Mouse (Mus musculus): ENCODE measurements at regions not wholly inside any gene's neighbourhood (a gene's known extent, or its start where the extent isn't known, plus 50 kb on each side); places are given as distances from the start of the nearest gene placed in this dataset.

GRCm38 (mm10) chr3:128126664-128127063, 230.5 kb upstream of the Fam241a start:
- Histone ChIP-seq H3K4me3 (no peak overlapping the region), H3K27me3 (ENCODE audit: poor library complexity, severe bottlenecking) (no peaks in the 10 kb centered on the region), H3K4me1 (peaks cover 9% of the 10 kb centered on the region; the same call in 1 of the 2 replicates), H3K9me3 (no peaks in the 10 kb centered on the region), H3K27ac (no peak overlapping the region), H3K36me3 (replicated peaks) (no peaks in the 10 kb centered on the region)
- DNase-seq (ENCODE audit: extremely low spot score, low spot score): no peak
- WGBS: 67% methylated on average over 3 of the region's 3 CpGs

GRCm38 (mm10) chr3:128122111-128122510, 226.0 kb upstream of the Fam241a start:
- H3K27me3 ChIP-seq (ENCODE audit: poor library complexity, severe bottlenecking): no peaks in the 10 kb centered on the region
- 79% methylated on average over 6 of the region's 6 CpGs for WGBS
- DNase-seq (ENCODE audit: extremely low spot score, low spot score): no peak
- H3K36me3 ChIP-seq (replicated peaks): no peaks in the 10 kb centered on the region
- peaks cover 15% of the 10 kb centered on the region; the same call in 1 of the 2 replicates for H3K4me1 ChIP-seq
- no peak overlapping the region for H3K4me3 ChIP-seq
- H3K27ac ChIP-seq: no peak overlapping the region; the same call in 1 of the 2 replicates
- no peaks in the 10 kb centered on the region for H3K9me3 ChIP-seq

- WGBS: 81% methylated on average over 6 of the region's 6 CpGs
- peaks cover 15% of the 10 kb centered on the region; the same call in 1 of the 2 replicates for H3K4me1 ChIP-seq
- H3K4me3 ChIP-seq: no peak overlapping the region
- H3K9me3 ChIP-seq: no peaks in the 10 kb centered on the region
- H3K36me3 ChIP-seq (replicated peaks): no peaks in the 10 kb centered on the region
- no peaks in the 10 kb centered on the region for H3K27me3 ChIP-seq (ENCODE audit: poor library complexity, severe bottlenecking)
- H3K27ac ChIP-seq: no peak overlapping the region
- DNase-seq (ENCODE audit: extremely low spot score, low spot score): no peak
These were observed 224.7 kb upstream of the Fam241a start for GRCm38 (mm10) chr3:128120647-128121440.

GRCm38 (mm10) chr3:128113209-128113608, 217.1 kb upstream of the Fam241a start:
- 59% methylated on average over 3 of the region's 3 CpGs for WGBS
- no peak overlapping the region for H3K4me3 ChIP-seq
- H3K4me1 ChIP-seq: peaks cover 11% of the 10 kb centered on the region
- no peaks in the 10 kb centered on the region for H3K27me3 ChIP-seq (ENCODE audit: poor library complexity, severe bottlenecking)
- no peak overlapping the region for H3K27ac ChIP-seq
- DNase-seq (ENCODE audit: extremely low spot score, low spot score): no peak
- no peaks in the 10 kb centered on the region for H3K9me3 ChIP-seq
- H3K36me3 ChIP-seq (replicated peaks): no peaks in the 10 kb centered on the region

GRCm38 (mm10) chr3:128110406-128110805, 214.3 kb upstream of the Fam241a start:
- Histone ChIP-seq H3K27ac (no peak overlapping the region), H3K4me3 (no peak overlapping the region), H3K36me3 (replicated peaks) (no peaks in the 10 kb centered on the region), H3K4me1 (peaks cover 11% of the 10 kb centered on the region), H3K9me3 (no peaks in the 10 kb centered on the region), H3K27me3 (ENCODE audit: poor library complexity, severe bottlenecking) (no peaks in the 10 kb centered on the region)
- WGBS: 82% methylated on average over 2 of the region's 2 CpGs
- DNase-seq (ENCODE audit: extremely low spot score, low spot score): no peak

- H3K36me3 ChIP-seq (replicated peaks): no peaks in the 10 kb centered on the region
- H3K27ac ChIP-seq: no peak overlapping the region
- no peak overlapping the region for H3K4me3 ChIP-seq
- H3K4me1 ChIP-seq: no peaks in the 10 kb centered on the region
- no peaks in the 10 kb centered on the region for H3K9me3 ChIP-seq
- WGBS: 94% methylated on average over 6 of the region's 6 CpGs
- DNase-seq (ENCODE audit: extremely low spot score, low spot score): no peak
- no peaks in the 10 kb centered on the region for H3K27me3 ChIP-seq (ENCODE audit: poor library complexity, severe bottlenecking)
These were observed 208.4 kb upstream of the Fam241a start for GRCm38 (mm10) chr3:128104516-128104915.

GRCm38 (mm10) chr3:128093046-128093445, 196.9 kb upstream of the Fam241a start:
- no peak for DNase-seq (ENCODE audit: extremely low spot score, low spot score)
- no peaks in the 10 kb centered on the region for H3K27me3 ChIP-seq (ENCODE audit: poor library complexity, severe bottlenecking)
- H3K4me1 ChIP-seq: peaks cover 8% of the 10 kb centered on the region
- no peak overlapping the region for H3K4me3 ChIP-seq
- no peaks in the 10 kb centered on the region for H3K9me3 ChIP-seq
- H3K36me3 ChIP-seq (replicated peaks): no peaks in the 10 kb centered on the region
- no peak overlapping the region for H3K27ac ChIP-seq

- H3K27me3 ChIP-seq (ENCODE audit: poor library complexity, severe bottlenecking): no peaks in the 10 kb centered on the region
- DNase-seq (ENCODE audit: extremely low spot score, low spot score): peak; percentile 28
- H3K9me3 ChIP-seq: no peaks in the 10 kb centered on the region
- H3K4me3 ChIP-seq: no peak overlapping the region
- 59% methylated on average over 4 of the region's 4 CpGs for WGBS
- H3K27ac ChIP-seq: no peak overlapping the region
- no peaks in the 10 kb centered on the region for H3K36me3 ChIP-seq (replicated peaks)
- H3K4me1 ChIP-seq: no peaks in the 10 kb centered on the region
These were observed 192.1 kb upstream of the Fam241a start for GRCm38 (mm10) chr3:128088207-128088606.

GRCm38 (mm10) chr3:128087163-128087562, 191.0 kb upstream of the Fam241a start:
- no peak overlapping the region for H3K4me3 ChIP-seq
- H3K4me1 ChIP-seq: no peaks in the 10 kb centered on the region
- no peaks in the 10 kb centered on the region for H3K36me3 ChIP-seq (replicated peaks)
- DNase-seq (ENCODE audit: extremely low spot score, low spot score): no peak
- H3K9me3 ChIP-seq: no peaks in the 10 kb centered on the region
- 90% methylated on average over 10 of the region's 10 CpGs for WGBS
- no peaks in the 10 kb centered on the region for H3K27me3 ChIP-seq (ENCODE audit: poor library complexity, severe bottlenecking)
- no peak overlapping the region for H3K27ac ChIP-seq

- DNase-seq (ENCODE audit: extremely low spot score, low spot score): no peak
- H3K27ac ChIP-seq: no peak overlapping the region
- 91% methylated on average over 6 of the region's 6 CpGs for WGBS
- H3K36me3 ChIP-seq (replicated peaks): no peaks in the 10 kb centered on the region
- no peak overlapping the region for H3K4me3 ChIP-seq
- no peaks in the 10 kb centered on the region for H3K4me1 ChIP-seq
- H3K27me3 ChIP-seq (ENCODE audit: poor library complexity, severe bottlenecking): no peaks in the 10 kb centered on the region
- H3K9me3 ChIP-seq: no peaks in the 10 kb centered on the region
These were observed 186.3 kb upstream of the Fam241a start for GRCm38 (mm10) chr3:128082463-128082862.

- H3K4me3 ChIP-seq: no peak overlapping the region
- WGBS: 85% methylated on average over 1 of the region's 1 CpGs
- no peak overlapping the region for H3K27ac ChIP-seq
- H3K4me1 ChIP-seq: no peaks in the 10 kb centered on the region
- H3K9me3 ChIP-seq: no peaks in the 10 kb centered on the region
- H3K36me3 ChIP-seq (replicated peaks): no peaks in the 10 kb centered on the region
- H3K27me3 ChIP-seq (ENCODE audit: poor library complexity, severe bottlenecking): no peaks in the 10 kb centered on the region
- DNase-seq (ENCODE audit: extremely low spot score, low spot score): no peak
These were observed 185.3 kb upstream of the Fam241a start for GRCm38 (mm10) chr3:128081430-128081829.

GRCm38 (mm10) chr3:128067861-128068260, 171.7 kb upstream of the Fam241a start:
- H3K27ac ChIP-seq: no peak overlapping the region
- no peaks in the 10 kb centered on the region for H3K36me3 ChIP-seq (replicated peaks)
- H3K27me3 ChIP-seq (ENCODE audit: poor library complexity, severe bottlenecking): no peaks in the 10 kb centered on the region
- no peak for DNase-seq (ENCODE audit: extremely low spot score, low spot score)
- H3K9me3 ChIP-seq: no peaks in the 10 kb centered on the region
- WGBS: 76% methylated on average over 4 of the region's 4 CpGs
- H3K4me3 ChIP-seq: no peak overlapping the region
- no peaks in the 10 kb centered on the region for H3K4me1 ChIP-seq

GRCm38 (mm10) chr3:128054031-128054430, 157.9 kb upstream of the Fam241a start:
- no peaks in the 10 kb centered on the region for H3K4me1 ChIP-seq
- H3K36me3 ChIP-seq (replicated peaks): no peaks in the 10 kb centered on the region
- DNase-seq (ENCODE audit: extremely low spot score, low spot score): no peak
- H3K4me3 ChIP-seq: no peak overlapping the region
- WGBS: 90% methylated on average over 9 of the region's 9 CpGs
- H3K9me3 ChIP-seq: no peaks in the 10 kb centered on the region
- H3K27ac ChIP-seq: no peak overlapping the region
- no peaks in the 10 kb centered on the region for H3K27me3 ChIP-seq (ENCODE audit: poor library complexity, severe bottlenecking)
